Mouse (Mus musculus): ENCODE measurements around the gene Hdhd5. TPM values are rescaled to one million over a fixed set of nuclear protein-coding genes. Genes with fewer than 3 reads are reported as not detected.

Gene Hdhd5
- total RNA-seq, 2 experiments from 2014 or later = 31.3 to 31.5 TPM

GRCm38 (mm10) chr6:120539781-120540231 is 8.7 kb upstream of the Hdhd5 start:
- intact Hi-C loops (cut with DNase I) = loop anchor here (2.0 to 5.0 kb wide), 2 partner anchors 127 to 197 kb away; partner anchors contain the start of gene Cecr2
- DNase-seq (ENCODE audit: extremely low spot score in 1 of 2, low spot score in 2 of 2) = no peak

- intact Hi-C loops (cut with DNase I) = loop anchor here (2.0 to 5.0 kb wide), 2 partner anchors 128 to 198 kb away; partner anchors contain the start of gene Cecr2
- DNase-seq (ENCODE audit: extremely low spot score in 1 of 2, low spot score in 2 of 2) = peak; percentile 63 to 87
Measured at GRCm38 (mm10) chr6:120539132-120539759, 8.1 kb upstream of the Hdhd5 start.

- no peak for DNase-seq (ENCODE audit: extremely low spot score in 1 of 2, low spot score in 2 of 2)
- intact Hi-C loops (cut with DNase I) = loop anchor here (5.0 kb wide), 1 partner anchor 131 kb away; the partner anchor contains the start of gene Cecr2
Measured at GRCm38 (mm10) chr6:120536337-120536736, 5.2 kb upstream of the Hdhd5 start.

- DNase-seq (ENCODE audit: extremely low spot score in 1 of 2, low spot score in 2 of 2) = no peak
- intact Hi-C loops (cut with DNase I) = no loop called here
Measured at GRCm38 (mm10) chr6:120532594-120532993, 1.5 kb upstream of the Hdhd5 start.

- DNase-seq (ENCODE audit: extremely low spot score in 1 of 2, low spot score in 2 of 2) = no peak
- intact Hi-C loops (cut with DNase I) = no loop called here
Measured at GRCm38 (mm10) chr6:120529123-120529522, 2.0 kb downstream of the Hdhd5 start.

GRCm38 (mm10) chr6:120524796-120525195 is 6.3 kb downstream of the Hdhd5 start:
- intact Hi-C loops (cut with DNase I) = no loop called here
- DNase-seq (ENCODE audit: extremely low spot score in 1 of 2, low spot score in 2 of 2) = no peak

GRCm38 (mm10) chr6:120519647-120520046 is 11.5 kb downstream of the Hdhd5 start:
- no peak for DNase-seq (ENCODE audit: extremely low spot score in 1 of 2, low spot score in 2 of 2)
- intact Hi-C loops (cut with DNase I) = no loop called here

- DNase-seq (ENCODE audit: extremely low spot score in 1 of 2, low spot score in 2 of 2) = no peak
- intact Hi-C loops (cut with DNase I) = no loop called here
Measured at GRCm38 (mm10) chr6:120517311-120517710, 13.8 kb downstream of the Hdhd5 start.

GRCm38 (mm10) chr6:120516879-120517278 is 14.2 kb downstream of the Hdhd5 start:
- intact Hi-C loops (cut with DNase I) = no loop called here
- no peak for DNase-seq (ENCODE audit: extremely low spot score in 1 of 2, low spot score in 2 of 2)

- intact Hi-C loops (cut with DNase I) = no loop called here
- DNase-seq (ENCODE audit: extremely low spot score in 1 of 2, low spot score in 2 of 2) = no peak
Measured at GRCm38 (mm10) chr6:120516422-120516821, 14.7 kb downstream of the Hdhd5 start.

- intact Hi-C loops (cut with DNase I) = no loop called here
- no peak for DNase-seq (ENCODE audit: extremely low spot score in 1 of 2, low spot score in 2 of 2)
Measured at GRCm38 (mm10) chr6:120511212-120511611, 19.9 kb downstream of the Hdhd5 start.

GRCm38 (mm10) chr6:120510425-120510824 is 20.7 kb downstream of the Hdhd5 start:
- intact Hi-C loops (cut with DNase I) = no loop called here
- no peak for DNase-seq (ENCODE audit: extremely low spot score in 1 of 2, low spot score in 2 of 2)

- intact Hi-C loops (cut with DNase I) = no loop called here
- DNase-seq (ENCODE audit: extremely low spot score in 1 of 2, low spot score in 2 of 2) = no peak
Measured at GRCm38 (mm10) chr6:120509975-120510374, 21.1 kb downstream of the Hdhd5 start.

- DNase-seq (ENCODE audit: extremely low spot score in 1 of 2, low spot score in 2 of 2) = no peak
- intact Hi-C loops (cut with DNase I) = no loop called here
Measured at GRCm38 (mm10) chr6:120508645-120509044, 22.5 kb downstream of the Hdhd5 start.

GRCm38 (mm10) chr6:120505531-120505930 is 25.6 kb downstream of the Hdhd5 start:
- intact Hi-C loops (cut with DNase I) = no loop called here
- DNase-seq (ENCODE audit: extremely low spot score in 1 of 2, low spot score in 2 of 2) = peak in 1 of 2 experiments; percentile 58

- no peak for DNase-seq (ENCODE audit: extremely low spot score in 1 of 2, low spot score in 2 of 2)
- intact Hi-C loops (cut with DNase I) = no loop called here
Measured at GRCm38 (mm10) chr6:120504051-120504450, 27.1 kb downstream of the Hdhd5 start.

GRCm38 (mm10) chr6:120496544-120496943 is 34.6 kb downstream of the Hdhd5 start:
- intact Hi-C loops (cut with DNase I) = no loop called here
- no peak for DNase-seq (ENCODE audit: extremely low spot score in 1 of 2, low spot score in 2 of 2)

- peak; percentile 87 to 93 for DNase-seq (ENCODE audit: extremely low spot score in 1 of 2, low spot score in 2 of 2)
- intact Hi-C loops (cut with DNase I) = no loop called here
Measured at GRCm38 (mm10) chr6:120493374-120494181, 37.5 kb downstream of the Hdhd5 start, which contains the start of gene Tmem121b. TSS of gene Tmem121b (minus strand) at chr6:120493807.

- peak in 1 of 2 experiments; percentile 64 for DNase-seq (ENCODE audit: extremely low spot score in 1 of 2, low spot score in 2 of 2)
- intact Hi-C loops (cut with DNase I) = no loop called here
Measured at GRCm38 (mm10) chr6:120492499-120493373, 38.4 kb downstream of the Hdhd5 start.

All from left cerebral cortex, postnatal 10 days (tissue).